Mouse (Mus musculus) right cerebral cortex, postnatal 14 days (tissue): Measurements from ENCODE around the gene Psmd12.

Source experiments
- DNase-seq: peaks from one replicate; pipeline ENCODE4 v3.0.0; 2022

Psmd12 gene

DNA sequence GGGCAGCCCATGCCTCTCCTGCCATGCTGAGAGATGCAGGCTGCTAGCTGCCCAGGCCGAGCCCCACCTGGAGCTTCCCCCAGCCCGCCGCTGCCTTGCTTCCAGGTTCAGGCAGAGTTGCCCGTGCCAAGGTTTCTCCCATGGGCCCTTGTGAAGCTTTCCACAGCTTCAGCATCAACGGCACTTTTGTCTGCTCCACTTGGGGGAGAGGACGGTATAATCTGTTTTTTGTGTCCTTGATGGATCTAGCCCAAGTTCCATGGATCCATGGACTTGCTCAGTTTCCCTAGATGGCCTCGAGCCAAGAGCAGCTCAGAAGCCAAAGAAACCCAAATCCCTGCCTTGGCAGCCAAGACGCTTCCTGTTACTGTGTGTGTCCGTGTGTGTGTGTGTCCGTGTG is 33.8 kb downstream of the Psmd12 start:
- no peak for DNase-seq

DNA sequence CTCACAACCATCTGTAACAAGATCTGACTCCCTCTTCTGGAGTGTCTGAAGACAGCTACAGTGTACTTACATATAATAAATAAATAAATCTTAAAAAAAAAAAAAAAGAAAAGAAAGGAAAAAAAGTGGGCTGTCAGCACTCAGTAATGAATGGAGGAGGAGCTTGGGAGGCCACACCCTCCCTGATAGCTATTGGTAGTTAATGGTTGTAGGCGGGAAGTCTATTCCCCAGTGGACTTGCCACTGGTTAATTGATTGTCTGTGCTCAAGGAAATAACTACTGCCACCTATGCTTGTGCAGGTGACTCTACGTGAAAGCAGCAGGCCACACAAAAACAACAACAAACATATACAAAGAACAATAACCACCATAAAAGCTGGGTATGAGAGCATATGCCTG is 37.1 kb downstream of the Psmd12 start:
- DNase-seq: no peak

DNA sequence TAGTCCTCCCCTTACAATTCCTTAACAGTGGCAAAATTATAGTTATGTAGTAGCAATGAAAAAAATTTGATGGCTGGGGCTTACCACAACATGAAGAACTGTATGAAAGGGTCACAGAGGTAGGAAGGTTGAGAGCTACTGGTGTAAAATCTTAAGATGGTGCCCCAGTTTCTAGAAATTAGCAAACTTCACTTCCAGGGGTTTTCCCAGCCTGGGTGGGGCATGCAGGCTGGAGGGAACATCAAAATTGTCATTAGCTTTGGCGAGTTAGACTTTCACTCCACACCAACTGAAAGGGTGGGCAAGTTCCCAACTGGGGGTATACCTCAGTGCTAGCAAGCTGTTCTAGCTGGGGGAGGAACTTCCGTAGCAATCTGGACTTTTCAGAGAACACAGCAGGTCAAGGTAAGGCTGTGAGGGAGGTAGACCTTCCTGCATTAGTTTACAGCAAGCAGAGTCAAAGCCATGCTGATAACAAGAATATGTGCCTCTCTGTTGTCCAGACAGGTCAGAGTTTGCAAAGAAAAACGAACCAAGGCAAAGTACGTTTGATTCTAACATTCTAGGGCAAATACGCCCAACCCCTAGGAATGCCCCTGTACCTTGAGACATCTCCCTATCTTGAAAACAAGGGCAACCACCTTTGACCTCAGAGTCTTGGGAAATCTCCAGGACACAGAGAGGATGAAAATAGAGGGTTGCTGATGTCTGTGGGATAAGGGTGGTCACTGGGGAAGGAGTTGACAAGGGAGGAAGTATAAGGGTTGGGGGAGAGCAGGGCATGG is 39.6 kb downstream of the Psmd12 start:
- no peak for DNase-seq

DNA sequence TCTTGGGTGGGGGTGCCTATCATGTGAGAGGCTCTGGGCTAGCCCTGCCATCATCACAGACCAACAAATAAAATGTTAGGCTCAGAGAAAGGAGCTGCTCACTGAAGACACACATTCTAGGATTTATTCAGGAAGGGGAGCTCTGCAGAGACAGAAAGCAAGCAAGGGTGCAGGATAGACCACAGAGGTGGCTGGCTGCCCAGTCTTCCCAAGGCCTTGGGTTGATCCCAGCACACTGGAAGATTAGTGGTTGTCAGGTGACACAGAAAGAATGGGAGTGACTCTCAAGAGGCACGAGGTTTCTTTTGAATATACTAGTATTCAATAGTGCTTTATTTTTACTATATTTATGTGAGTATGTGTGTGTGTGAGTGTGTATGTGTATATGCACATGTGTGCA is 41.9 kb downstream of the Psmd12 start:
- no peak for DNase-seq

DNA sequence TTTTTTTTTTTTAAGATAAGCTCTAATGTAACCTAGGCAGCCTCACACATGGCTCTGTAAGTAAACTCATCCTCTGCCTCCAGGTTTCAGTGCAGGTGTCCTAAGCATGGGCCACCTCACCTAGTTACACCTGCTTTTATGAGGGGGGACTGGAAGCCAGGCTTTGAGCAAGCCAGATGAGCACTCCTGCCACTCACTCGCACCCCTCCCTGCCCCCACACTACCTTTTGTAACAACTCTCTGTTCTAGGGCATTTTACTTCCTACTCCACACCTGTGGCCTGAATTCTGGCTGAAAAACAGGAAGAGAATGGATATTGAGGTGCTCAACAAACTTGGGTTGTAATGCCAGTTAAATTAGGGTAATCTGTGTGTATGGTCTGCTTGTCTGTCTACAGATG is 45.7 kb downstream of the Psmd12 start:
- no peak for DNase-seq

DNA sequence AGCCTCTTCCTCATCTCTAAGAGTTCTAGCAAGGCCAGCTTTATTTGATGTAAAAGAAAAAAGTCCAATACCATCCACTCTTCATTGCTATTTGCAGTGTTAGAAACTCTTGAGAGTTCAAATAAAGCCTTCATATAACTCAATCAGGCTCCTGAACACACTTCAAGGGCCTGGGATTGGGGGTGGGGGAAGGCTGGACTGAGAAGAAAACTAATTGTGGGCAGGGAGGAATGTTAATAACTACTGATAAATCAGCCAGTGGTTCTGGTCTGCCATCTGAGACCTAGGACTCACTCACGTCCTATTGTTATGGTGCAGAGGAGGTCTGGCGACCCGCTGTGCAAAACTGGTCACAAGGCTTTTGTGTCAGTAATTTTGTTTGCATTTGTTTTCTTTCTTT is 48.3 kb downstream of the Psmd12 start:
- DNase-seq: no peak

DNA sequence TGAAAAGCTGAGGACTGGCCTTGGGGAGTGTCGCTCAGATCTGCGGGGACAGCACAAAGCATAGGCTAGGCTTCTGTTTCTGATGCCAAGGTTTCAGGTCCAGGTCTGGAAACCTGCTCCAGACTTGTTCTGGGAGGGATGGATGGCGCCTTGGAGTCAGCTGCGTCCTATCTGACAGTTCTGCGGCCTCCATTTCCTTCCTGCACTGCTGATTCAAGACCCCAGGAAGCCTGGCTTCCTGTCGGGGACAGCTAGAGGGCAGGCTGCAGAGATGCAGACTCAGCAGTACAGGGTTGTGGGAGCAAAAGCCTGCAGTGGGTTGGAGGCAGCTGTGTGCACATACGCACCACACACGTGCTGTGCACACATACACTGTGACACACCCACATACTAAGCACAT is 50.0 kb downstream of the Psmd12 start:
- peak; percentile 14 for DNase-seq

DNA sequence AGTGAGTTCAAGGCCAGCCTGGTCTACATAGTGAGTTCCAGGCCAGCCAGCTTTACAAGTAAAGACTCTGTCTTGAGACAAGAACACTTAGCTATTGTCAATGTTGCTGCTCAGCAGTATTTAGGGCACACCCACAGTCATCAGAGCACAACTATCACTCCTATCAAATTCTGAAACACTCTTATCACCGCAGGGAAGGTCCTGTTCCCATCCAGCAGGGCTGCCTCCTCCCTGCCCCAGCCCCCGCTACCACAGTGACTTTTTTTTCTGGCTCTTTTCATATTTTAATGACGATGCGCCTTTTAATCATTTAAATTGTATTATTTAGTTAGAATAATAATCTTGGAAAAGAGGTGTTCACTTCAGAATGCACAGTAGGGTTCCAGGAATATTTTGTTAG is 52.2 kb downstream of the Psmd12 start:
- no peak for DNase-seq

DNA sequence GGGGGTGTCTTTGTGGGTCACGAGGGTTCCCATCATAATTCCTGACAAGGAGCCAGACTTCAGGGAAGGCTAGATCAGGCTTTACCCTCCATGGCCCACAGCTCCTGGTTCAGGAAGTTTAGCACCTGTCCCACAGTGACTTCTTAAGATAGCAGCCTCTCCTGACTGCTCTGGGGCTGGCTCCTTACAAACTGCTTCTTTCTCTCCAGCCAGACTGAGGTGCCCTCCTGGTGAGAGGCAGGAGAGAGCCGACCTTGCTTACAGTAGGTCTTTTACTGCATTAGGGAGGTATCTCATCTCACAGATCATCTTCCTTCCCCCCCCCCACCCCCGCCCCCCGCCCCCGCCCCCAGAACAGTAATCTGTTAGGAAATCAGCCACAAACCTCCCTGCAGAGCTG is 53.0 kb downstream of the Psmd12 start:
- DNase-seq: no peak

DNA sequence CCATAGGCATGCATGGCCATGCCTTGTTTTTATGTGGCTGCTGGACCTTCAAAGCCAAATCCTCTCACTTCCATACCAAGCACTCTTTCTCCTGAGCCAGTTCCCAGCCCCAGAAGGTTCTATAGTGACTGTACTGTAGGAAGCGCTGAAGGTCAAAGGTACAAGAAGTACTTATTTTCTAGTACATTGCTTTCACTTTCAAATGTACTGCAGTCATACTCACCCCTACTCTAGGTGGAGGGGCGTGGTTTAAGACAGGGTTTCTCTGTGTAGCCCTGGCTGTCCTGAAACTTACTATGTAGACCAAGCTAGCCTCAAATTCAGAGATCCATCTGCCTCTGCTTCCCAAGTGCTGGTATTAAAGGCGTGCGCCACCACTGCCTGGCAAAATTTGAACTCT is 59.7 kb downstream of the Psmd12 start:
- no peak for DNase-seq

DNA sequence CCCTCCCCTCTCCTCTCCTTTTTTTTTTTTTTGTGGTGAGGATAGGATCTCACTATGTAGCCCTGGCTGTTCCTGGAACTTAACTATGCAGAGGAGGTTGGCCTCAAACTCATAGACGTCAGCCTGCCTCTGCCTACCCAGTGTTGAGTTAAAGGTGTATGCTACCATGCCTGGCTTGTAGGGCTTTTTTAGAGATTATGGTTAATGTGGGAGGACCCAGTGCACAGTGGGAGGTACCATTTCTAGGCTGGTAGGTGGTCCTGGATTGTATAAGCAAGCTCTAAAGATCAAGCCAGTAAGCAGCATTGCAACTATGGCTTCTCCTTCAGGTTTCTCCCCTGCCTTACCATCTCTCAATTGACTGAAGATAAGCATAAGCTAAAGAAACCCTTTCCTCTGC is 61.1 kb downstream of the Psmd12 start:
- DNase-seq: no peak

DNA sequence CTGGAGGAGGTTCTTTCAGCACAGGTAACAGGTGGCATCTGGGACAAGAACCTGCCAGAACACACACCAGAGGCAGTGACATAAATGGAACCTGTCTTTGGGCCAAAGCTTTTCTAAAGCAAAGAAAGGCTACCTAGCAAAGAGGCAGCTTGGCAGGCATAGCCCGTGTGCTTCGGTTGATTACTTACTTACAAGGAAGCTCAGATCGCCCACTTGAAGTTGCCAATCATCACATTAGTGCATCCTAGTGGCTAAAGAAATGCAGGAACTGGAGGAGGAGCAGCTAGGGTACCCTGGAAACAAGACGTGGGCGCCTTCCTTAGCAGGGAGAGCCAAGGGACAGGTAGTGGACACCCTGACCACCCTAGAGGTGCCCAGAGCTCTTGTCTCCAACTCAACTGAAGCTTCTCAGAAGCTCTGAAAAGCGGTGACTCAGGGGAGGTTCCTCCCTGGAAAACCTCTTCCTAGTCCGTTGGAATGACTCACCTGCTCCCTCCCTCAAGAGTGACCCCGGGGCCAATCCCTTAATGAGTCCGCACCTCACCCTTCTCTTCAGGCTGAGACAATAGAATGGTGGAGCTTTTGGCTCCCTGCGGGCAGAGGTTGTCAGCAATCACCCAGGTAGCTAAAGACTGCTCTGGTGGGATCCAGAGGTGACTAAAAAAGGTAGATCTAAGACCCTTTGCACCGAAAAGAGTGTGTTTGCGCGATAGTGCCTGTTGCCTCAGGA is 66.6 kb downstream of the Psmd12 start:
- DNase-seq: no peak

DNA sequence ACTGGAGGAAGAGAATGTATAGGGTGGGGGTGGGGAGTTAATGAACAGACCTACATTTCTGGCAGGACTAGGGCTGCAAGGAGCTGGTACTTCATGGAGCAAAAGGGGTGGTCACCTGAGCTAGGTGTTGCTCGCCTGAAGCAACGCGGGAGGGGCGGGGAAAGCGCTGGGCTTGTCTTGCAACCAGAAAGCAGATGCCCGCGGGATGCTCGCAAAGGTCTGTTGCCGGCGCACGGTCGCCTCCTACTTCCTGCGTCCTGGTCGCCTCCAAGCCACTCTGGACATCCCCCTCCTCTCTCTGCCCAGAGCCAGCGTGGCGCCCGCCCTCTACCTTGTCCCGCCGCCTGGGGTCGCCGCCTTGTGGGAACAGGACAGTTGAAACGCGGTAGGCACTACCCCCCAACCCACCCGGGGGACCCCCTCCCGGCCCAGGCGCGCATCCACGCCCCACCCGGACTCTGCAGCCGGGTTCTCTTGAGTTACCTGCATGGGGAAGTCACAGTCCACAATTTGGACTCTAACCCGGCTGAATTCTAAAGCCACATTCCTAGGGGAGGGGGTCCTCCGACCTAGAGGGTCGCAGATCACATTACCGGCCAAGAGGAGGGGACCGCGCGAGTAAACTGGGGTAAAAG is 67.5 kb downstream of the Psmd12 start:
- DNase-seq: peak; percentile 24

DNA sequence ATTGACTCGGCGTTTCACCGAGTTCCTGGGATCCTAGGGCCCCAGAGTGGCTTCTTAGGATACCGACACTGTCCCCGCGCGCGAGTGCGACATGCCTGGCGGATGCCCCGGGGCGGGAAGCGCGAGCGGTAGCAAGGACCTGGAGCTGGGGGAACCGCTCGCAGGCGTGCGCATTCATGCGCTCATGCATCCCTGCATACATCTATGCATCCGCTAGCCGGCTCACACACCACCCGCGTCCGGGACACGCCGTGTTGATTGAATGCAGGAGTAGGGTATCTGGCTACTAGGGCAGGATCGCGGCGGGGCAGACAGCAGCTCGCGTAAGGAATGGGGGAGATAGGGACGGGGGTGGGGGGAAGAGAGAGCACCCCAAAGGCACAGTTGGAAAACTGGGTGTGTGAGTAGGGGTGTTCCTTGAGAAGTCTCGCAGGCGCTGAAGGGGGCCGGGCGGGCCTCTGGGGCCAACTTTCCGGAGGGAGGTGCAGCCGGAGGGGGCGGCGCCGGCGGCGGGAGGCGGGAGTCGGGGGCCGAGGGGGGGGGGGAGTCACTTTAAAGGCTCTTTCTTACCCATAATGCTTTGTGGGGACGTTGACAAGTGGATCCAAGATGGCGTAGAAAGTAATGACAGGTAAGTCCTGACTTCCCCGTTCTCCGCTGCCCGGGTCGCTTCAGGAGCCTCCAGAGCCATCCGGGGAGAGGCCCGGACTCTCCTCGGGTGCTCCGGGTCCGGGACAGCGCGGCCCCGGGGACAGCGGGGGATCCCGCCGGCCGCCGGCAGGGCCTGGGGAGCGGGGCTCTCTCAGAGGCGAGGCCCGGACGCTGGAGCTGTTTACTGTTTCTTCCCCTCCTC is 68.3 kb downstream of the Psmd12 start, which contains the start of gene Helz:
TSS of gene Helz (plus strand) at position 580 of the 853 bp plus-strand sequence.
- DNase-seq: peak; percentile 54

DNA sequence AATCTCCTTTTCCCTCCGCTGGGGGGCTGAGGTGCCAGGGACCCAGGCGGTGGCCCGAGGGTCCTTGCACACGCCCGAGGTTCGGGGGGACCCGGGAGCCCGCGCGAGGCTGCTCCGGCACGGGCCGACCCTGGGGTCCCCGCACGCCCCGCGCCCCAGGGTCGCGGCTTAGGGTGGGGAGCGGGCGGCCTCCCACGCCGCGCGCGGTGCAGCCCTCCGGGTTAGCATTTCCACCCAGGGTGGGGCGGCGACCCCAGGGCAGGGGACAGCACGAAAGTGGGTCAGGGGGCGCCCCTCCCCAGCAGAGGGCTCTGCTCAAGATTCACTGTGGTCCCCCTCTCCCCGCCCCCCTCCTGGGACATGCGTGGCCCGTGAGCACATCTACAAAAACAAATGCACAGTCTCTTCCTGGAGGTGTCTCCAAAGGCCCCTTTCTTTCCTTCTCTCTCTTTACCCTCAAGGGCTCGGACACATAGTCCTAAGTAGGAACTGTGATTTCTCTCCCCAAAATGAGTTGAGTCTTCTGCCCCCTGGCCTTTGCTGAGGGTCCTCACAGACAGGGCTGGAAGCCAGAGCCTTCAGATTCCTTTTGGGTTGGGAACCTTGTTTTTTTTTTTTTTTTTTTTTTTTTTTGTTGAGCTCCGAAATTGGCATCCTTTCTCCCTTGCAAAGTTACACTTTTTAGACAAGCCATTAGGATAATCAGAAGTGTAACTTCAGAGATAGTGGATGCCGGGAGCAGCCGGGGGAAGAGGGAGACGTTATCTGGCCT is 69.1 kb downstream of the Psmd12 start:
- DNase-seq: peak; percentile 27
